Mouse (Mus musculus): Measurements from ENCODE around the gene Ccdc71.

- no peak for TF ChIP-seq GATA1 (IDR thresholded peaks at IDR 0.05; ENCODE audit: borderline replicate concordance, low read length)
- no peak for TF ChIP-seq CTCF (IDR thresholded peaks at IDR 0.05; ENCODE audit: low read depth, low read length)
Observed at GRCm38 (mm10) chr9:108453458-108453857, 6.9 kb upstream of the Ccdc71 start.

All from G1E (cell line).